Mouse (Mus musculus) gastrocnemius, postnatal 14 days (tissue): Measurements from ENCODE around the gene Map7d1. TPM values are rescaled to one million over a fixed set of nuclear protein-coding genes. Genes with fewer than 3 reads are reported as not detected.
A peak's percentile ranks its signal among the peaks of the same experiment; 100 is the strongest.

ENCODE experiments used
- DNase-seq: peaks from one replicate; pipeline ENCODE4 v3.0.0; 2021; ENCODE audit warnings: mixed read lengths
- intact Hi-C: fragments of 180-260 bp; cut with DNase I; formaldehyde crosslinking; loops from one replicate; pipeline ENCODE4 v1.15.1; 2025; ENCODE audit warnings: low total_unique reads
- total RNA-seq, 2 experiments: library from RNA; stranded (reverse); gene quantifications; 2 replicates each; pipeline ENCODE4 v1.2.3; 2021

Map7d1 gene
- total RNA-seq, 2 experiments from 2014 or later: 165 to 201 TPM

GRCm38 (mm10) chr4:126275681-126276131 is 19.6 kb upstream of the Map7d1 start:
- intact Hi-C loops: loop anchor here (5.0 kb wide), 1 partner anchor 37 kb away; no protein-coding TSS in a partner anchor
- peak; percentile 48 for DNase-seq

DNA sequence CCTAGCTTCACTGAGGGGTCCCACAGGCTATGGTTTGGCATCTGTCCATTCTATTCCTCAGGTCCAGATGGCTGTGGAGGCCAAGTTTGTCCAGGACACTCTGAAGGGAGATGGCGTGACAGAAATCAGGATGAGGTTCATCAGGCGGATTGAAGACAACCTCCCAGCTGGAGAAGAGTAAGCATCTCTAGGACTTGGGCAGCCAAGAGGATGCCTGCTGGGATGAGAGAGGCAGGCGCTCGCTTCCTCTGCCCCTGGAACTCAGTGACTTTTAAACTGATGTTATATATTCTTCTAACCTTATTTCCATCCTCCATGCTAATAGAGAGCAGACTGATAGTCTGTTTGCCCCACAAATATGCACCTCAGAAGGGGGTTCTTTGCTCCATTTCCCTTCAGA is 18.9 kb upstream of the Map7d1 start:
- intact Hi-C loops: loop anchor here (5.0 kb wide), 1 partner anchor 37 kb away; no protein-coding TSS in a partner anchor
- no peak for DNase-seq

DNA sequence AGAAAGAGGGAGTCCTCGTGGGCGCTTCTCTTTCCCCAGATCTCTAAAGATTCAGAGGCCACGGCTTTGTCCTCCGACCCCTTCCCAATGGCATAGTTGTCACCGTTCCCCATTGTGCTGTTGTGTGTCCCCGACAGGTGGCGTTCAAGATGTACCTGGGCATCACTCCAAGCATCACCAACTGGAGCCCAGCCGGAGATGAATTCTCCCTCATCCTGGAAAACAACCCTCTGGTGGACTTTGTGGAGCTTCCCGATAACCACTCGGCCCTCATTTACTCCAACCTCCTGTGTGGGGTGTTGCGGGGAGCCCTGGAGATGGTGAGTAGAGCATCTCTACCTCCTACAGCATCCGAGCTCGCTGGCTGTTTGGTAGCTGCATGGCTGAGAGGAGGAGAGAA is 17.6 kb upstream of the Map7d1 start:
- DNase-seq: no peak
- intact Hi-C loops: no loop called here

GRCm38 (mm10) chr4:126269292-126269691 is 13.1 kb upstream of the Map7d1 start:
- intact Hi-C loops: loop anchor here (10.0 kb wide), 1 partner anchor 94 kb away; no protein-coding TSS in a partner anchor
- DNase-seq: no peak

DNA sequence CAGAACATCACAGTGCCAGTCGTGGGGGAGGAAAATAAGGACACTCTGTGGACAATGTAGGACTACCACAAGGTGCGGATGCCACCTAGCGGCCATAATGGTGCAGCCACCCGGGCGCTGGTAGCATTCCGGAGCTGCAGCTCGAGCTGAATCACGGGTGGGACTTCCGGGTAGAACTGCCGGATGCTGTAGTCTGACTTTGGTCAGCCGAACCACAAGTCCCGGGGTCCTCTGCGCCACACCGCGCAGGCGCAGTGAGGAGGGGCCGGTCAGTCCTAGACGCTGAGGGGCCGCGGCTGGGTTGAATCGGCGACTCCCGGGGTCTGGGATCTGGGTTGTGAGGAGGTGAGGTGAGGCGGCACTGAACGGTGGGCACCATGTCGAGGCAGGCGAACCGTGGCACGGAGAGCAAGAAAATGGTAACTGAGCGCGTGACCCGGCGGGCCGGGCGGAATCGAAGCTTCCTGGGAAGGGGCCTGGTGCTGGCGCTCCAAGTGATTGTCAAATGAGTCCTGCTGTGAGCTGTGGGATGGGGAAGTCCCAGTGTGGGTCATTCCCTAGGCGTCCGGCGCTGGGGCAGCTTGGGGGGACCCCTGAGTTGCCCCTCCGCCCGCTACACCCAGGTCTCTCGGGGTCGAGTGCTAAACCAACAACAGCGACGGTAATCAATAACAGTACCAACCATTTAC is 6.1 kb upstream of the Map7d1 start, which contains the start of gene Trappc3:
Trappc3 (plus strand) TSS at position 207 of the 689 bp plus-strand sequence.
- peak; percentile 99 for DNase-seq
- intact Hi-C loops: loop anchor here (10.0 kb wide), 1 partner anchor 87 kb away; no protein-coding TSS in a partner anchor

- no peak for DNase-seq
- intact Hi-C loops: loop anchor here (2.0 to 10.0 kb wide), 2 partner anchors 35 to 87 kb away; no protein-coding TSS in a partner anchor
Measured at GRCm38 (mm10) chr4:126261675-126262074, 5.5 kb upstream of the Map7d1 start.

GRCm38 (mm10) chr4:126261266-126261665 is 5.1 kb upstream of the Map7d1 start:
- intact Hi-C loops: loop anchor here (2.0 to 10.0 kb wide), 2 partner anchors 34 to 86 kb away; no protein-coding TSS in a partner anchor
- peak; percentile 44 for DNase-seq

DNA sequence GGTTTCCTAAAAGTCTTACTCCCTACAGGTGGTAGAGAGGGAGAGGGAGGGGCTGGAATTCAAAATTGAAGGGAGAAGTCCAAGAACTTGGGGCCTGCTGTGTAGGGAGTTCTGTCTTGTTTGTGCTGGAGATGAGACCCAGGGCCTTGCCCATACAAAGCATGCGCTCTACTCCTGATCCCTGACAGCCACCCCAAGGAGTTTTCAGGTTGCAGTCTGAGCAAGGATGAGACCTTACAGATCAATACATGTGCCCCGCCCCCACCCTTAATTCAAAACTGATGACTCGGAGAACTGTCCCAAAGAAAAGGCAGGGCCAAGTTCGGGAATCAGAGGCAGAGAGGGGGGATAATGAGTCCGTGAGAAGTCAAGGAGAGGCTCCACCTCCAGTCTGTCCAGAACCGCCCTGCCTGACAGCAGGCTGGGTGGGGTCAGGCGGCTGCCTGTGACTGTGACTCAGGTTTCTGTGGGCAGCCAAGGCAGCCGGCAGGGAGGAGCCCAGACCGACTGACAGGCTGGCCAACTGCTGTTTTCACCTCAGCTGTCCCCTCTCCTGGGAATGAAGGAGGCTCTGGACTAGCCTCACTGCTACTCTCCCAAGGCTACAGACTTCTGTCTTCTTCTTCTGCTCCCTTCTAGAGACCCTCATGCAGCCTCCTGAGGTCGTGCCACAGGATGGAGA is 4.5 kb upstream of the Map7d1 start:
- peak; percentile 92 for DNase-seq
- intact Hi-C loops: loop anchor here (2.0 to 10.0 kb wide), 2 partner anchors 34 to 86 kb away; no protein-coding TSS in a partner anchor

DNA sequence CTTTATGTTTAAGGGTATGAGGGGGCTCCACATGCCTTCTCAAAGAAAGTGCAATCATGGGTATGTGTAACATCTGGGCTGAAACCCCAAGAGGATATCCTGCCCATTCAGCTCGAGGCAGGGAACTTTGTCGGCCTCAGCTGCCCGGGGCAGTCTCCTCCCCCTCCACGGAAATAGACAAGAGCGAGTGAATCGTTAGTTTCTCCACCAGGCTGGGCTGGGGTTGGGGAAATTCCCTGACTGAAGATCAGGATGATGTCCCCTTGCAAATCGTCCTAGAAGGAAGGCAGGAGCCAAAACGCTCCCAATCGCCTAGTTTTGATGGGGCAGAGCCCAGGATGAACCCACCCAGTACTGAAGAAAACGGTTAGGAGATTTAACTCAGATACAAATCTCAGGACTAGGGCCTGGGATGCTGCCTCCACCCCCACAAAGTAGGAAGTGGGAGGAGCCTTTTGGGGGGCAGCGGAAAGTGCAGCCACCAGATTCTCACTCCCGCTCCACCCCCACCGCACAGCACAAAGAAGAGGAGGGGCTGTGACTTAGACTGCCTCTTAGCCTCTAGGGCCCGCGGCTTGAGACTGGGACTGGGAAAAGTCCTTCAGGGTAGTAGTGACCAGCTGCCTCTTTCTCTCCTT is 3.5 kb upstream of the Map7d1 start:
- DNase-seq: peak; percentile 90
- intact Hi-C loops: loop anchor here (2.0 to 10.0 kb wide), 2 partner anchors 33 to 85 kb away; no protein-coding TSS in a partner anchor

- peak; percentile 49 for DNase-seq
- intact Hi-C loops: no loop called here
Measured at GRCm38 (mm10) chr4:126259063-126259462, 2.9 kb upstream of the Map7d1 start.

GRCm38 (mm10) chr4:126256967-126257881 is 1.1 kb upstream of the Map7d1 start:
- intact Hi-C loops: no loop called here

GRCm38 (mm10) chr4:126255113-126256001 is 786 bp downstream of the Map7d1 start:
- DNase-seq: peak; percentile 55
- intact Hi-C loops: no loop called here

More at GRCm38 (mm10) chr4:126256967-126257881, 1.1 kb upstream of the Map7d1 start:
- peak; percentile 57 for DNase-seq

GRCm38 (mm10) chr4:126254315-126255112 is 1.6 kb downstream of the Map7d1 start:
- DNase-seq: peak; percentile 73
- intact Hi-C loops: no loop called here

- intact Hi-C loops: no loop called here
- no peak for DNase-seq
Measured at GRCm38 (mm10) chr4:126253637-126254272, 2.4 kb downstream of the Map7d1 start.

- DNase-seq: no peak
- intact Hi-C loops: no loop called here
Measured at GRCm38 (mm10) chr4:126252411-126253237, 3.5 kb downstream of the Map7d1 start.
